Mouse (Mus musculus): ENCODE data around the gene Lmntd2. TPM values are rescaled to one million over a fixed set of nuclear protein-coding genes. Genes with fewer than 3 reads are reported as not detected.

The Lmntd2 gene
- polyA plus RNA-seq, 1 experiment from 2014 or later, result 3.4 TPM

DNA sequence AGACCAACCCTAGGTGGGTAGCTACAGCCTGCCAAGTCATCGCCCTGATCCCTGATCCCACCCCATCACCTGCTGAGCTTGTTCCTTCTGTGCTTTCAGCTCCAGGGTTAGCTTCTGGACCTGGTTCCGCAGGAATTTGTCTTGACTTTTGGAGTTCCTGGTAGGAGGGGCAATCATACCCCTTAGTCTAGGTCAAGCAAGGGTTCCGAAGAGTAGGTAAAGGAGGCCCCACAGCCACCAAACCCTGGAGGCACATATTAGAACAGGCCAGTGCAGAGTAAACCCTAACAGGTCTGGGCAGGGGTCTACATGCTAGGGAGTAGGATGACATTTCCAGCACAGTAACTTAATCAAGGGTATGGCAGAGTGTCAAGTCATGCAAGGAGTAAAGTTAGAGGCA, 747 bp downstream of the Lmntd2 start:
- no peaks in the 10 kb centered on the region for H3K9me3 ChIP-seq
- H3K27ac ChIP-seq, result 0 out of 2 replicates have a peak overlapping the region, but pooled peaks have one; percentile 90
- 88% methylated on average over 3 of the region's 3 CpGs for WGBS
- no peak overlapping the region; the same call in 1 of the 2 replicates for H3K4me3 ChIP-seq
- H3K27me3 ChIP-seq (ENCODE audit: poor library complexity, severe bottlenecking), result no peaks in the 10 kb centered on the region
- H3K36me3 ChIP-seq (replicated peaks), result peaks cover 13% of the 10 kb centered on the region
- no peak for DNase-seq (ENCODE audit: extremely low spot score, low spot score)
- H3K4me1 ChIP-seq, result peaks cover 54% of the 10 kb centered on the region

DNA sequence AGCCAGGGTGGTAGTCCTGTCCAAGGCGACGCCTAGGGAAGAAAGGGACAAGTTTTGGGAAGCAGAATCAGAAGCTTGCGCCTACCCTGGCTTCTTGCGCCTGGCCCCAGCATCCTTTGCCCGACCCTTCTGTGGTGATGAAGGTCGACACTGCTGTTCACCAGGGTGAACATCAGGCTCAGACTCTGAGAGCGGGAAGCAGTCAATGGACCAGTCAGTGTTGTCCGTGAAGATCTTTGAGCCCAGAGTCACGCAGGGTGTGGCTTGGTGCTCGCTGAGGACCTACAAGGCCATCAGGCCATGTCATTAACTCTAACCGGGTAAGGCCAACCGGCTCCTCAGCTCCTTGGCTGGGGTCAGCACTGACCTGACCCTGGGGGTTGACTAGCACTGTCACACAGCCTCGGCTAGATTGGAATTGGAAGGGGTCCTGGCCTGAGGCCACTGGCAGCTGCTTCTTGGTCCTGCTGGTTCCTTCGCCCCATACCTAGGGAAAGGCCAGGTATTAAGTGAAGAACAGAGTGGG, 3.2 kb downstream of the Lmntd2 start:
- Histone ChIP-seq H3K9me3 (no peaks in the 10 kb centered on the region), H3K27ac (peak overlapping the region; percentile 35), H3K27me3 (ENCODE audit: poor library complexity, severe bottlenecking) (no peaks in the 10 kb centered on the region), H3K4me1 (peaks cover 30% of the 10 kb centered on the region), H3K4me3 (no peak overlapping the region), H3K36me3 (replicated peaks) (no peaks in the 10 kb centered on the region)
- WGBS, result 91% methylated on average over 14 of the region's 14 CpGs
- DNase-seq (ENCODE audit: extremely low spot score, low spot score), result no peak

DNA sequence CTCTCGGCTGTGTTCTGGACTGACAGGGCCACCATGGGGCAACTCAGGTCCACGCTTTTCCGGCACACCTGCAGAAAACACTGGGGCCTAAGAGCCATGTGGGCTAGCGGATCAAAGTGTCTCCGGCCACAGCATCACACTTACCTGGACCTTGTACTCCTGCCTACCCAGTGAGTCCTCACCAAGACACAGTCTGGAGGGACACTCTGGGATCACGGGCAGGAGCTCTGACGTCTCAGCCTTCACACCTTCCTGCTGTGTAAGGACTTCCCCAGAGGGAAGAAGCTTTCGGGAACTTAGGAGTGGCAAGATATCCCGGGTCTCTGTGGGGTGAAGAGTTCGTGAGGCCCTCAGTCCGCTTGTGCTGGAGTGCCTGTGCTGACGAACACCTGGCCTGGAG, 3.7 kb downstream of the Lmntd2 start:
- WGBS, result 88% methylated on average over 12 of the region's 12 CpGs

DNA sequence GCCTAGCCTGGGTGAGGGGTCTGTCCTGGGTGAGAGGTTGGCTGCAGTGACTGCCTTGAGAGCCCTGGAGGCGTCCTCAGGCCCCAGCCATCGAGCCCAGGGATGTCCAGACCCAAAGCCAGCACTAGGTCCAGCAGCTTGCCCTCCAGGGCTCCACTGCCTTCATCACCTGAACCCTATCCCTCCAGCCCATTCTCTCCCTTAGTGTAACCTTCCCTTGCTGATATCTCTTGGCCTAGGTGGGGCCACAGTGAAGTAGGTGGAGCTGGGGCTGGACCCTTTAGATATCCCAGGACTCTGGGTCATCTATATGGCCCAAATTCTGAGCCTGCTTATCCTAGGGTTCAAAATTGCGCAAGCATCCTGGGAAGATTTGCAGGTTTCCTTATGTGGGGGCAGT, 4.4 kb downstream of the Lmntd2 start:
- no peak for DNase-seq (ENCODE audit: extremely low spot score, low spot score)
- no peak overlapping the region for H3K4me3 ChIP-seq
- H3K27ac ChIP-seq, result no peak overlapping the region
- peaks cover 22% of the 10 kb centered on the region for H3K4me1 ChIP-seq
- H3K27me3 ChIP-seq (ENCODE audit: poor library complexity, severe bottlenecking), result no peaks in the 10 kb centered on the region
- H3K9me3 ChIP-seq, result no peaks in the 10 kb centered on the region
- 76% methylated on average over 3 of the region's 3 CpGs for WGBS
- H3K36me3 ChIP-seq (replicated peaks), result no peaks in the 10 kb centered on the region

More for the DNA sequence above, 3.7 kb downstream of the Lmntd2 start:
- no peaks in the 10 kb centered on the region for H3K27me3 ChIP-seq (ENCODE audit: poor library complexity, severe bottlenecking)
- H3K9me3 ChIP-seq, result no peaks in the 10 kb centered on the region
- peak overlapping the region; percentile 35 for H3K27ac ChIP-seq
- H3K4me3 ChIP-seq, result no peak overlapping the region
- H3K36me3 ChIP-seq (replicated peaks), result no peaks in the 10 kb centered on the region
- peaks cover 28% of the 10 kb centered on the region for H3K4me1 ChIP-seq
- DNase-seq (ENCODE audit: extremely low spot score, low spot score), result no peak

DNA sequence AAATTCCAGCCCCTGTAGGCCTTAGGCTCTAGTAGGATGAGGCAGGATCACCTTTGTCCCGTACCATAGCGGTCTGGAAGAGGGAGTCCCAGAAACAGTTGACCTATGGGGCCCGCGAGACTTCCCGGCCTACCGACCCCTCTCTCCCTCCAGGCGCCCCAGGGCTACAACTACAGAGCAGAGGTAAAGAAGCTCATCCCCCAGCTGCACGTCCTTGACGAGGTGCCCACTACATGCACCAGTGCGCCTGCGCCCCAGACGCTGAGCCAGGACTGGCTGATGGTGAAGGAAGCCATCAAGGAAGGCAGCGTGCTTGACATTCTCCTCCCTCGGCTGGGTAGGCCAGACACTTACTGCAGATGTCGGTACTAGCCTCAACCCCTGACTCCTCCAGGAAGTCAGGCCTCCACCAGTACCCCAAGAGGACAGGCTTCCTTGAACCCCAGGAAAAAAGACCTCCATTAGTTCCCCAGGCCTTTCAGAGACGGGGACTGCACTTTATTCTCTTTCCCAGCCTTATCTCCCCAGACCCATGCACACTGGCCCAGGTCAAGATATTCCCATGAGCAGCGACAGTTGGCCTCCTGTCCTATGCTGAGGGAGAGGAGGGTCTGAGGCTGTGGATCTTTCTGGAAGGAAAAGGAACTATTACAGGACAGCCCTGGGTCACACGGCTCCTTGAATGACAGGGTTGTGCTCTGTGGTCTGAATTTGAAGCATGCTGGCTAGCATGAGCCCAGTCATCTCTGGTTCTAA, 7.5 kb downstream of the Lmntd2 start:
- Histone ChIP-seq H3K9me3 (no peaks in the 10 kb centered on the region), H3K4me3 (no peak overlapping the region), H3K27me3 (ENCODE audit: poor library complexity, severe bottlenecking) (no peaks in the 10 kb centered on the region), H3K36me3 (replicated peaks) (no peaks in the 10 kb centered on the region; the same call in 1 of the 2 replicates), H3K4me1 (peaks cover 5% of the 10 kb centered on the region), H3K27ac (no peak overlapping the region)
- WGBS, result 94% methylated on average over 18 of the region's 18 CpGs
- no peak for DNase-seq (ENCODE audit: extremely low spot score, low spot score)

DNA sequence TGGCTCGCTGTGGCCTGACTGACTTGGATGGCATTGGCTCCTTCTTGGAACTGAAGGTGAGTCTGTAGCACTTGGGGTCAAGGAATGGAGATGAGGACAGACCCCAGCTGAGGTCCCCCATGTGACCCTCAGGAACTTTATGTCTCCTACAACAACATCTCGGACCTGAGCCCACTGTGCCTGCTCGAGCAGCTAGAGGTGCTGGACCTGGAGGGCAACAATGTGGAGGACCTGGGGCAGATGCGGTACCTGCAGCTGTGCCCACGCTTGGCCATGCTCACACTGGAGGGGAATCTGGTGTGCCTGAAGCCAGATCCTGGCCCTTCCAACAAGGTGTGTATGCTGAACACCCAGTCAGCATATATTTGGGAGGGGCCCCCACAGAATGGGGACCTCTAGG, 8.4 kb downstream of the Lmntd2 start:
- no peaks in the 10 kb centered on the region; the same call in 1 of the 2 replicates for H3K36me3 ChIP-seq (replicated peaks)
- no peaks in the 10 kb centered on the region for H3K27me3 ChIP-seq (ENCODE audit: poor library complexity, severe bottlenecking)
- no peak overlapping the region for H3K4me3 ChIP-seq
- H3K9me3 ChIP-seq, result no peaks in the 10 kb centered on the region
- H3K4me1 ChIP-seq, result no peaks in the 10 kb centered on the region; the same call in 1 of the 2 replicates
- DNase-seq (ENCODE audit: extremely low spot score, low spot score), result no peak
- WGBS, result 94% methylated on average over 5 of the region's 5 CpGs
- no peak overlapping the region for H3K27ac ChIP-seq

DNA sequence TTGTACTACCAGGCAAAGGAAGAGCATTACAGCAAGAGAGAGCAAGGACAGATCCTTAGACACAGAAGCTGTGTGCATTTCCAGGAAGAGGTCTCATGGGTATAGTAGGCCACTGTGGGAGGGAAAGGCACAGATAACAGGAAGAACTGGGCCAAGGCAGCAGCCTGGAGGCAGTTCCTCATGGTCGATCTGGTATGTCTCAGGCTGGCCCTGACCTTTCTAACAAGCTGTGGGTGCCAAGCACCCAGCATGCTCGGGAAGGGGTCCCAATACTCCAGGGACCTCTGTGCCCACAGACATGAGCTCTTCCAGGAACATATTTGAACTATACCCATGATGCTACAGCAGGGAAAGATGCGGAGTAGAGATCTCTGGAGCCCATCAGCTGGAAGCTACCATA, 9.3 kb downstream of the Lmntd2 start:
- Histone ChIP-seq H3K9me3 (no peaks in the 10 kb centered on the region), H3K36me3 (replicated peaks) (peaks cover 6% of the 10 kb centered on the region; the same call in 1 of the 2 replicates), H3K27me3 (ENCODE audit: poor library complexity, severe bottlenecking) (no peaks in the 10 kb centered on the region), H3K27ac (no peak overlapping the region), H3K4me1 (no peaks in the 10 kb centered on the region; the same call in 1 of the 2 replicates), H3K4me3 (no peak overlapping the region)
- DNase-seq (ENCODE audit: extremely low spot score, low spot score), result no peak
- WGBS, result 71% methylated on average over 3 of the region's 3 CpGs

DNA sequence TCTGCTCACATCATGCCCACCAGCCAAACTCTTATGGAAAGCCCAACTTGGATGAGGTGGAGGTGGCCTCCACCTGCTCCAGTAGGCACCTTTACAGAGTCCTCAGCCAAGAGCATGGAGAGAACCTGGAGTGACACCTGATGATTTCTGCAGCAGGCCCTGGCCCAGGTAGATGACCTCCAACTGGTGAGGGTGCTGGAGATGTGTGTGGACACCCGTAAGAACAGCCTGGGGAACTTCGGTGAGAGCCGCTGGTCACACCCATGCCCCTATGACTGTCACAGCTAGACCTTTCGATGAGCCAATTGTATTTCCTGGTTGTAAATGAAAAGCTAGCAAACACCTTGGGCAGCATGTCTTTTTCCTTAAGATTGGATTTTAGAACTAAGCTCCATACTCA, 15.8 kb downstream of the Lmntd2 start:
- Histone ChIP-seq H3K4me3 (no peak overlapping the region), H3K27me3 (ENCODE audit: poor library complexity, severe bottlenecking) (no peaks in the 10 kb centered on the region), H3K36me3 (replicated peaks) (peaks cover 13% of the 10 kb centered on the region), H3K27ac (no peak overlapping the region), H3K4me1 (peaks cover 30% of the 10 kb centered on the region), H3K9me3 (no peaks in the 10 kb centered on the region)
- WGBS, result 96% methylated on average over 4 of the region's 4 CpGs
- no peak for DNase-seq (ENCODE audit: extremely low spot score, low spot score)

DNA sequence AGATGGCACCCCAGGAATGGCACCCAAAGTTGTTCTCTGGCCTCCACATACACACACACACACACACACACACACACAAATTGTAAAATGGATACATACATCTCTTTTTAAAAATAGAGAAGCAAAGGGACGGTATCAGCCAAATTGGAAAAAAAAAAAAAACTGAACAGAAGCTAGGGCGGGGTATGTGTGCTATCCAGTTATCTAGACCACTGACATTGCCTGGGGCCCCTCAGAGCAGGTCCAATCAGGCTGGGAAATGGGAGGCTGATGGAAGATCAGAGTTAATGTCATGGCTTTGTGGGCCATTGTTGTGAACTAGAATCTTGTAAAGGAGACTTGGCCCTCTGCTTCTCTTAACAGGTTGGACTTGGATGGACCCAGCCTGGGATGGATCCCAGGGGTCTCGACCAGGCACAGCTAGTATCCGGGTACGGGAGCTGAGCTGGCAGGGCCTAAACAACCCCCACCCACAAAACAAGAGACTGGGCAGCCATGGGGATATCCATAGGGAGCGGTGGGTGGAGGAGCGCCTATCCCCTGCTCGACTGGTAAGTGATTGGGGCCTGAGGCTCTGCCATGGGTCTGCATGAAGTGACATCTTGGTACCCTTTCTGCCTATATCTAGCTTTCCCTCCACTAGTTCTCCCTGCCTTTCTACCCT, 17.1 kb downstream of the Lmntd2 start:
- peaks cover 22% of the 10 kb centered on the region for H3K36me3 ChIP-seq (replicated peaks)
- peaks cover 43% of the 10 kb centered on the region for H3K4me1 ChIP-seq
- H3K9me3 ChIP-seq, result no peaks in the 10 kb centered on the region
- H3K27me3 ChIP-seq (ENCODE audit: poor library complexity, severe bottlenecking), result no peaks in the 10 kb centered on the region
- 93% methylated on average over 8 of the region's 8 CpGs for WGBS
- DNase-seq (ENCODE audit: extremely low spot score, low spot score), result no peak
- H3K27ac ChIP-seq, result 0 out of 2 replicates have a peak overlapping the region, but pooled peaks have one; percentile 12
- no peak overlapping the region for H3K4me3 ChIP-seq

DNA sequence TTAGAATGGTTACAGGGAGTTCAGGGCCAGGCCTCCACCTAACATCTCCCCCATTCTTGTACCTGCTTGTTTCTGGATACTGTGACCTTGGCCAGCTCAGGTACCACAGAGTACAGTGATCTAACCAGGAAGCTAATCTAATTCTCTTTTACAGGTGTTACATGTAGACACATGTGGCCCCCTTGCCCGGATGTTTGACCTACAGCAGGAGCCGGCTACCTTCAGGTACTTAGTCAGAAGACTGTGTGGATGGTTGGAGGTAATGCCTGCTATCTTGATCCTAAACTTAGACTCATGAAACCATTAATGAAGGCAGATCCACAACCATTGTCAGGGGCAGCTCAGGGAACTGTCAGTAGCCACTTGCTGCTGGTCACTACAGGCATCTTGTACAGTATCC, 18.1 kb downstream of the Lmntd2 start:
- H3K36me3 ChIP-seq (replicated peaks), result peaks cover 32% of the 10 kb centered on the region
- peak overlapping the region; percentile 94; the same call in 1 of the 2 replicates for H3K27ac ChIP-seq
- no peak for DNase-seq (ENCODE audit: extremely low spot score, low spot score)
- no peaks in the 10 kb centered on the region for H3K9me3 ChIP-seq
- peaks cover 51% of the 10 kb centered on the region for H3K4me1 ChIP-seq
- no peaks in the 10 kb centered on the region for H3K27me3 ChIP-seq (ENCODE audit: poor library complexity, severe bottlenecking)
- WGBS, result 98% methylated on average over 2 of the region's 2 CpGs
- H3K4me3 ChIP-seq, result peak overlapping the region; percentile 92

DNA sequence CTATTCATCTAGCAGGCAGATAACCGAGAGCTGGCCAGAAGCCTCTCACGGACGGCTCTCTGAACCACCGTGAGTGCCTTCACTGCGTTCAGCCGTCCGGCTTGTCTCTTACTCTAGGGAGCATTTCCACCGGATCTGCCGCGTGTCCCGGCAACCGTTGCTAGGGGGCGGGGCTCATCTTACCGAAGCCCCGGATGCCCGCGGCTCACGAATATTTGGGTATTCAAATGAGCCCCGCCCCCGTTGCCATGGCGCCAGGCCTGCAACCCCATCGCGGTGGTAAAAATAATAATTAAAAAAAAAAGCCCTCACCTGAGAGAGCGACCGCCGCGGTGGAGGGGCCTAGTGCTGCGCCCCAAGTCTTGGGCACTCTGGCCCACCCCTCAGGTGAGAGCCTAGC, 19.1 kb downstream of the Lmntd2 start:
- H3K9me3 ChIP-seq, result no peaks in the 10 kb centered on the region
- 0% methylated on average over 28 of the region's 28 CpGs for WGBS
- DNase-seq (ENCODE audit: extremely low spot score, low spot score), result peak; percentile 96
- no peaks in the 10 kb centered on the region for H3K27me3 ChIP-seq (ENCODE audit: poor library complexity, severe bottlenecking)
- peaks cover 51% of the 10 kb centered on the region for H3K4me1 ChIP-seq
- peak overlapping the region; percentile 94 for H3K27ac ChIP-seq
- H3K4me3 ChIP-seq, result peak overlapping the region; percentile 92
- peaks cover 38% of the 10 kb centered on the region for H3K36me3 ChIP-seq (replicated peaks)

DNA sequence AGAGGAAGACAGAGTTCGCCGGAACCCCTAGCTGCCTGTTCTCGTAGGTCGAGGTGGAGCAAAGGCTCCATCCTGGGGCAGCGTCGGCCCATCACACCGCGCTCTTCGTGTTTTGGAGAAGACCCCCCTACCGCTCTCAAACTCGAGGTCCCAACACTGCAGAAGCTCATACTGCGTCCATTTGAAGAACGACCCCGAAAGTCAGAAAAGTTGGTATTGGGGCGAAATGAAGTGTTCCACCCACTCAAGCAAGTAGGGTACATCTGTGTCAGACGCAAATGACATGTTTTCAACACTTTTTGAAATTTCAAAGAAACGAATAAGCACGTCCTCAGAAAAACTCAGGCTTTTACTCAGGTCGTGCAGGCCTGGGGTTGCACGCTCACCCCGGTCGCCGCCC, 19.5 kb downstream of the Lmntd2 start:
- peaks cover 38% of the 10 kb centered on the region for H3K36me3 ChIP-seq (replicated peaks)
- no peak for DNase-seq (ENCODE audit: extremely low spot score, low spot score)
- H3K4me3 ChIP-seq, result peak overlapping the region; percentile 92
- peaks cover 51% of the 10 kb centered on the region for H3K4me1 ChIP-seq
- peak overlapping the region; percentile 94 for H3K27ac ChIP-seq
- WGBS, result under 1% methylated on average over 23 of the region's 23 CpGs
- no peaks in the 10 kb centered on the region for H3K9me3 ChIP-seq
- H3K27me3 ChIP-seq (ENCODE audit: poor library complexity, severe bottlenecking), result no peaks in the 10 kb centered on the region

DNA sequence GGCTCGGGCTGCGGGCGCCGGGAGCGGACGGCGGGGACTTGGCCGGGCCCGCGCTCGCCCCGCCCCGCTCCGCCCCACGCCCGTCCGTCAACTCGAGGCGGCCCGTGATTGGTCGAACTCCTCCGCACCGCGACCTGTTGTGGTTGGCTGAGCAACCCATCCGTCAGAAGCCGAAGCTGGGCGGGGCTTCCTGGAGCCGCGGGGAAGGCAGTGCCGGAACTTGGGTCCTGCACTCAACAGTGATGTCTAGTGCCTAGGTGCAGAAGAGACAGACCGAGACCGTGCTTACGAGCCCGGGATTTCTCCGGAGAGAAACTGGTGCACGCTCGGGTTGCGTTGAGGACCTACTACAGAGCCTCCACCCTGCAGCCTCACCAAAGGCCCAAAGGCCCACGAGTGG, 19.9 kb downstream of the Lmntd2 start, which contains the start of the genes Hras and Lrrc56:
Gene Hras, minus strand, starts transcription at position 58 of the 400 bp plus-strand sequence.
Gene Lrrc56, plus strand, starts transcription at position 210 of the 400 bp plus-strand sequence.
- Histone ChIP-seq H3K27me3 (ENCODE audit: poor library complexity, severe bottlenecking) (no peaks in the 10 kb centered on the region), H3K4me1 (peaks cover 51% of the 10 kb centered on the region), H3K4me3 (peak within 1 kb of the TSS; percentile 92), H3K36me3 (replicated peaks) (peaks cover 42% of the 10 kb centered on the region), H3K27ac (peak within 1 kb of the TSS; percentile 94), H3K9me3 (no peaks in the 10 kb centered on the region)
- peak; percentile 99 for DNase-seq (ENCODE audit: extremely low spot score, low spot score)
- WGBS, result under 1% methylated on average over 33 of the region's 39 CpGs
